Mouse (Mus musculus): ENCODE results near the gene Gnai3.
A peak's percentile ranks its signal among the peaks of the same experiment; 100 is the strongest.

Gene Gnai3

DNA sequence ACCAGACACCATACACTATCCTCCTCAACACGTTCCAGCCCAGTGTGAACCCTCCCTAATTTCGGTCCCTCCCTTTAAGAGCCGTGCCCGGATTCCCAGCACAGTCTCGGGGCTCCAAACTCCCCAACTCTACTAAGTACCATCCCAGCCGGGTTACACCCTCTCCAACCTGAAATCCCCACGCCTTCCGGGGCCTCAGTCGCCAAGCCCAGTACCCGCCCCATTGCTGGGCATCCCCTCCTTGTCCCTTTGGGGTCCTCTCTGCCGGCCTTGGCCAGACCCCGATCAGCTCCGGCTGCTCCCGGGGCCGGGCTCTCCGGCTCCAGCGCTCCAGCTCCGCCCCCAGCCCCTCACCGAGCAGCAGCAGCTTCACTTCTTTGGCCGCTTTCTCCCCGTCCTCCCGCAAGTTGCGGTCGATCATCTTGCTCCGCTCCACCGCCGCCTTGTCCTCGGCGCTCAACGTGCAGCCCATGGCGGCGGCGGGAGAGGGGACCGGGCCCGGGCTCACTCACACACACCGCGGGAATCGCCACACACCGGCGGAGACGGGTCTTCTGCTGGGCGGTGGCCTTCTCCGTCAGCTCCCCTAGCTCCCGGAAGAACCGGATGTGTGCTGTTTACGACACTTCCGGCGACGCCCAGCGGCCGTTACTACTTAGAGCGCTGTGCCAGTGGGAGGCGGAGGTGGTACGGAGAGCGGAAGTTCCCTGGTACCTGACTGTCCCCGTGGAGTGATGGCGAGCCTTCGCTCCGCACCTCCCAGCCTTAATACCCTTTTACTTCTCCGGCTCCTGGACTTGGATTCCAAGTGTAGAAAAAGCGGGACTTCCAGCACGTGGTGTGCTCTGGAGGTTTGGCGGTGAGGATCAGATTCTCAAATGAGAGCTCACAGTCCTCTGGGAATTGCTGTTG is at the start of gene Gnai3:
TSS of gene Gnai3 (minus strand) at position 613 of the 912 bp plus-strand sequence.
- peak; percentile 92 for DNase-seq (ENCODE audit: extremely low read depth, insufficient read length, low spot score)

DNA sequence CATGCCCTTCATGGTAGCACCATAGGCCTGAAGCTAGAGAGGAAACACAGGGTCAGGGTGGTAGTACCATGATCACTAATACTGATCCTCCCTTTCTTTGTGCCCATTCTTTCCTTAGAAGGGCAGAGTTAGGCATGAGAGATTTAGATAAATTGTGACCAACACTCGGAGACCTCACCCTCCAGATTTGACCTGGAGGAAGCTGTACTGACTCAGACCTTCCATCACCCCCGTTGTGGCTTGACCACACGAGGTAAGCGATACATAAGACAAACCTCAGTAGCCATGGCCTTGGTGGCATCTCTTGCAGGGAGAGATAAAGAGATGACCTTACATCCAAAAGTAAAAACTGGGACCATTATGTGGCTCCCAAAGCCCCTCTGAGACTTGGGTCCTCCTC is 49.3 kb upstream of the Gnai3 start:
- no peak for DNase-seq (ENCODE audit: extremely low read depth, insufficient read length, low spot score)

DNA sequence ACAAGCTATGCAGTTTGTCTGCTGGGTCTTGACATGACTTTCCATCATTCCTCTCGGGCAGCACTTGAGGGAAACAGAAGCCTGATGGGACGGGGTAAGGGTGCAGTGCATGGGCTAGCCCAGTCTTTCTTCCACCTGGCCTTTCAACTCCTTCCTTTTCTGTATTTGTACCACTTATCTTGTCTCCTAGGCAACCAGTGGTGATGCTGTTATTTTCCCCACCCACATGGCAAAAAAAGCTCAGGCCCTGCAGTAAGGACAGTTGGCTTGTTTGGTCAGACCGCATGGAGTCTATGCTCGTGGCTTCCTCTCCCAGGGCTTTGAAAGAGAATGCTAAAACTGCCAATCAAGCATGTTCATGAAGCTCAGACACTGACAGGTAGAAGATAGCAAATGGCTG is 47.7 kb upstream of the Gnai3 start:
- DNase-seq (ENCODE audit: extremely low read depth, insufficient read length, low spot score) = no peak

DNA sequence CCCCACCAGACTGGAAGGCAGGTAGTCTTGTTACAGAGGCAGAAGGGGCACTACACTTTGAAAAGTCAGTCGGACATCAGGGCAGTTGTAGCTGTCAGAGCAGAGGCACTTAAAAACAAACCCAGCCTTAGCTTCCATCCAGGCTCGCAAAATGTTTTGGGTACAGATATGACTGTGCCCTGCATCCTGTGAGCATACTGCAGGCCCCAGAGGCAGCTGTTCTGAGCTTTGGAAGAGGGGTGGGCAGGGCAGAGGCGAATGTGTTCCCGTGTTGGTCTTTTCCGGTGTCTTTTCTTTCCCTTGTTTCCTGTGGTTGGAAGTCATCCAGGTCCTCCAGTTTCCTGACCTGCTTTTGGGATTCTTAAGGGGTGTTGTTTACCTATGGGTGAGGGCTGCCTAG is 44.0 kb upstream of the Gnai3 start:
- DNase-seq (ENCODE audit: extremely low read depth, insufficient read length, low spot score) = no peak

DNA sequence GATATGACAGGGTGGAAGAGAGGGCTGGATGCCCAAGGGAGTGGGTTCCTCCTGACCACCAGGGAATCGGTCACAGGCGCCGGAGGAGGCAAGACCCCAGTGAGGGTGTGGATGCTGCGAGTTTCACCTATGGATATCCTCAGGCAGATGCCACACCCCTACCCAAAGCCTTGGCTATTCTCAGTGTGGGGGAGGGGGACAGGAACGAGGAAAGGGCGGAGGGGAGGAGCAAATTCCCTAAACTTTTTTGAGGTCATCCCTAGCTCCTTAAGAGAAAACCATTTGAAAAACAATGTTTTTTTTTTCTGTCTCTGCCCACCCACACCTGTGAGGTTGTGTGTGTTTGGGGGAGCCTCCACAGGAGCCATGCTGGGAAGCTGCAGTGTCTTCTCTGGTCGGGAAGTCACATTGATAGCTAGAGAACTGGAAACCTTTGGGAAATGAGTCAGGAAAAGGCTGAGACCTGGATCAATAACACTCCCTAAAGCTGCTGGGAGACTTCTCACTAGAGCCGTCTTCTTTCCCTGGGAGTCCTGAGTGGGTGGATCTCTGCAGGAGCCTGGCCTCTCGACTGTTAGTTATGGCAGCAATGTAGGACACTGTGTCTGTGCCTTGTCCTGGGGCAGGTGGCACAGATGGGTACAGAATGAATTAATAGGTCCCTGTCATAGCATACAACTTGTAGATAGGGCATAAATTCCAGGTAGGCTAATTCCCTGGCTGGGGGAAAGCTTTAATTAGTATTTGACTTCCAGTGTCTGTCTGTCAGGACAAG is 43.0 kb upstream of the Gnai3 start:
- no peak for DNase-seq (ENCODE audit: extremely low read depth, insufficient read length, low spot score)

DNA sequence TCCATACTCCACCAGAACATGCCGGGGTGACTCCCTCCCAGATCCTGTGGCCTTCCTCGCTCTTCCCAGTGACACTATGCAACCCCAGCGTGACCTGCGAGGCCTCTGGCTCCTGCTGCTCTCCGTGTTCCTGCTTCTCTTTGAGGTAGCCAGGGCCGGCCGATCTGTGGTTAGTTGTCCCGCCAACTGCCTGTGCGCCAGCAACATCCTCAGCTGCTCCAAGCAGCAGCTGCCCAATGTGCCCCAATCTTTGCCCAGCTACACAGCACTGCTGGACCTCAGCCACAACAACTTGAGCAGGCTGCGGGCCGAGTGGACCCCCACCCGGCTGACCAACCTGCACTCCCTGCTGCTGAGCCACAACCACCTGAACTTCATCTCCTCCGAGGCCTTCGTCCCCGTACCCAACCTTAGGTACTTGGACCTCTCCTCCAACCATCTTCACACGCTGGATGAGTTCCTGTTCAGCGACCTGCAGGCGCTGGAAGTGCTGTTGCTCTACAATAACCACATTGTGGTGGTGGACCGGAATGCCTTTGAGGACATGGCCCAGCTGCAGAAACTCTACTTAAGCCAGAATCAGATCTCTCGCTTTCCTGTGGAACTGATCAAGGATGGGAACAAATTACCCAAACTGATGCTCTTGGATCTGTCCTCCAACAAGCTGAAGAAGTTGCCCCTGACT is 41.3 kb upstream of the Gnai3 start:
- no peak for DNase-seq (ENCODE audit: extremely low read depth, insufficient read length, low spot score)

DNA sequence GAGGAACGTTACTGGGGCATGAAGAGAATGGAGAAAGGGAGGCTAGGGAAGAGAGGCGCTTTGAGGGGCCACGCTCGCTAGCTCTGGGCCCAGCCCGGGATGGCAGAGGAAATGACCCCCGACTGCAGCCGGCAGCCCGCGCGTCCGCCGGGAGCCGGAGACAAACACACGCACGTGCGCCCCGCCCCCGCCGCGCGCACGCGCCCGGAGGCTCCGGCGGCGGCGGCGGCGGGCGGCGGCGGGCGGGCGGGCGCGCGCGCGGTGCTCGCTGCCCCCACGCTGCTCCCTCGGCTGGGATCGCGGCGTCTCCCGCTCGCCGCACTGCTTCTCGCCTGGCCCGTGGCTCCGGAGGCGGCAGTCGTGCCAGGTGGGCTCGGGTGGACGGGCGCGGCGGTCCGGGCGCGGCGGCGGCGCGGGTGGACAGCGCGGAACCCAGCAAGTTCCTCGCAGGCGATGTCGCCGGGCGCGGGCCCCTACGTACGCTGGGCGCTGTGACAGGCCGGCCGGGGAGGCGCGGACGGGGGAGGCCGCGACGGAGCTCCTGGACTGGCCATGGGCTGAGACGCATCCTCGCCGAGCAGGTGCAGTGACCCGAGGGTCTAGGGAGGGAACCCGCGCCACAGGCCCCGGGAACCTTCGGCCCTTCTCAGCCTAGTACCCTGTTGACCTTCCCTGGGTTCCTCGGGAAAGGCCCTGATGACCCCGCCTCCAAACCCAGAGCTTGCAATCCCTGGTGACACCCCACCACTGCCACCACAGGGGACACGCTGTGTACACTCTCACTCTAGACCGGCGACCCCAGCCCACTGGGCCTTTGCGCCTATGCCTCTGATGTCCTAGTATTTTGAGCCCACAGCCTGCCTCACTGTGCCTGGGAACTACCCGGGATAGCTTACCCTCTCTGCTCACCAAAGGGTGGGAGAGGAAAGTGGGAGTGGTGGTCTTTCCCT is 40.4 kb upstream of the Gnai3 start, which contains the start of gene Amigo1:
TSS of gene Amigo1 (plus strand) at position 238 of the 950 bp plus-strand sequence.
- DNase-seq (ENCODE audit: extremely low read depth, insufficient read length, low spot score) = peak; percentile 63

DNA sequence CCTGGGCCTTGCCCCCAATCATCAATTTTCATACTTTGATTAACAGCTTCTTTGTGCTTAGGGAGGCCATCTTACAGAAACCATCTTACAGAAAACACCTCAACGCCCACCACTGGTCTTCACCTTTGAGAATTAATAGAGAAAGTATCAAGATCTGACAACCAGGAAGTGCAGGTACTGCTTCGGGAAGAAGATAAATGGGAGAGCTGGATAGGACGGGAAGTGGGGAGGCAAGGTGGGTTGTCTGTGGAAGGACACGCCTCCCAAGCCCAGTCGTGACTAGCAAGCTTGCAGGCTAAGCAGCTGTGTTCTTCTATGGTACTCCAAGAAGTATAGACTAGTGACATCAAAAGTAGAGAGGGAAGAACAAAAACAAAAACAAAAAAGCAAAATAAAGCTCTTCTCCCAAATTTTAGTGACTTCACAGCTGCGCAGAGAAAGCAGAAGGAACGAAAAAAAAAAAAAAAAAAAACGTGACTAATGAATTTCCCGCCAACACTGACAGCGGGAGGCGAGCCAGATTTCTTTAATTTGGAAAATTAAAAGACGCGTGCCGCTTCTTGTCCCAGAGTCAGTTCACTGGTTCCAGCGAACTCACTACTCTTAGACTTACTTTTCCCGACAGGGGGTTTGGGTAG is 39.6 kb upstream of the Gnai3 start:
- DNase-seq (ENCODE audit: extremely low read depth, insufficient read length, low spot score) = no peak

DNA sequence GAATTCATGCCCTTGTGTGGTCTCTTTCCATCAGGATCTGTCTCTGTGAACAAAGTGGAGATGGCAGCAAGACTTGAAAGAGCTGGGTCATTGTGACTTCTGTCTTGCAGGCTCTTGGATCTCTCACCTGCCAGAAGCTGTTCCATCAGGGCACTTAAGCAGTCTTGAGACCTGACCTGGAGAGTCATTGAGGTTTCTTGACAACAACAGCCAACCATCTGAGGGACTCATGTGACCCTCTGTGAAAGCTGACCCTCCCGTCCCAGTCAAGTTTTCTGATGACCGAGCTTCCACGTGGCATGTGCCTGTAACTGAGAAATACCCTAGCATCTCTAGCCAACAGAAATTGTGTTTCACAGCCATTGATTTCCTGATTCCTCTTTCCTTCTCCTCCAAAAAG is 38.8 kb upstream of the Gnai3 start:
- DNase-seq (ENCODE audit: extremely low read depth, insufficient read length, low spot score) = no peak

DNA sequence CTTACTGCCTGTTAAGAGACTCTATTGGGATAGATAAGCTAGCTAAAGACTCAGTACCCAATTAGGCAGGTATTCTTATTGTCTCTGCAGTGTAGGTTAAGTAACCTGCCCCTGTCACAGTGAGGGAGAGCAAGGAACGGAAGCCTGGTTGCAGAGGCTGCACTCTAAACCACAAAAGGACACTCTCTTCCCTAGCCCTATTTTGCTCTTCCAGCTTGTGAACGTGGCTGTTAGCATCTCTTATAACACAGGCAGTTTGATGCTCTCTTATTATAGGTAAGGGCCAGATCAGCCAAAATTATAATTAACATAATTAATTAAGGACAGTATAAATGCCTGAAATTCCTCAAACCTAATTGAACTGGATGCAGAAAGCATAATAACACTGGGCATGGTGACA is 34.6 kb upstream of the Gnai3 start:
- DNase-seq (ENCODE audit: extremely low read depth, insufficient read length, low spot score) = no peak

DNA sequence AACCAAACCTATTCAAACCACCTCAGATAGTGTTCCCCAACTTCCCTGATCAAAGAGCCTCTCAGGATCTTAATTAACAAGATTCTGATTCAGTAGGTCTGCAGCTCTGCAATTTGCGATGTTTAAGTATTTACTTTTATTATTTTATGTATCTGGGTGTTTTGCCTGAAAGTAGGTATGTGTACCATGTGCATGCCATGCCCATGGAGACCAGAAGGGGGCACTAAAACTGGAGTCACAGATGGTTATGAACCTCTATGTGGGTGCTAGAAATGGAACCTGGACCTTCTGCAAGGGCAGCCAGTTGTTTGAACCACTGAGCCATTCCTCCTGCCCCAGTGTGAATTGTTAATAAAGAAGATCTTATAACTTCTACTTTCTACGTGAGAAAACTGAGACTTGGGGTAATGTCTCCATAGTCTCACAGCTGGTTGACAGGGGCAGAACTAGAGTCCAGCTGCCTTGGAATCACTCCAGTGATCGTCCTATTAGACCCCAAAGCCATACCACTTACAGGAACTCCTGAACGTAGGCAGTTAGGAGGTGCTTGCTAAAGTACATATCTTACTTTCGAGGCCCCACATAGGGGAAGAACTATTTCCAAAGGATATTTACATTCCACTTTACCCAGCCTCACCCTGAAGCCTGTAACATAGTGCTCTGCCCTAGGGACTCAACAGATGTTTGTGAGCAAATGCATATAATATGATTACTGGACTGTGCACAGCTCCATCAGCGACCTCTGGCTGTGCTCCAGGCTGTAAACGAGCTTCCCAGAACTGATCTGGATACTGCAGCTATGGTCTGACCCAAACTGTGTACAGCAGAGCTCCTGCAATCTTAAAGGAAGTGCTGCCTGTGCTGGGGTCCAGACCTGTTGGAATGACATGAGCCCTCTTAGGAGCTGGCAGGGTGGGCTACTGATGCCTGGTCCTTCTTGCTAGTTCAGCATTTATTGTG is 33.1 kb upstream of the Gnai3 start:
- DNase-seq (ENCODE audit: extremely low read depth, insufficient read length, low spot score) = no peak

DNA sequence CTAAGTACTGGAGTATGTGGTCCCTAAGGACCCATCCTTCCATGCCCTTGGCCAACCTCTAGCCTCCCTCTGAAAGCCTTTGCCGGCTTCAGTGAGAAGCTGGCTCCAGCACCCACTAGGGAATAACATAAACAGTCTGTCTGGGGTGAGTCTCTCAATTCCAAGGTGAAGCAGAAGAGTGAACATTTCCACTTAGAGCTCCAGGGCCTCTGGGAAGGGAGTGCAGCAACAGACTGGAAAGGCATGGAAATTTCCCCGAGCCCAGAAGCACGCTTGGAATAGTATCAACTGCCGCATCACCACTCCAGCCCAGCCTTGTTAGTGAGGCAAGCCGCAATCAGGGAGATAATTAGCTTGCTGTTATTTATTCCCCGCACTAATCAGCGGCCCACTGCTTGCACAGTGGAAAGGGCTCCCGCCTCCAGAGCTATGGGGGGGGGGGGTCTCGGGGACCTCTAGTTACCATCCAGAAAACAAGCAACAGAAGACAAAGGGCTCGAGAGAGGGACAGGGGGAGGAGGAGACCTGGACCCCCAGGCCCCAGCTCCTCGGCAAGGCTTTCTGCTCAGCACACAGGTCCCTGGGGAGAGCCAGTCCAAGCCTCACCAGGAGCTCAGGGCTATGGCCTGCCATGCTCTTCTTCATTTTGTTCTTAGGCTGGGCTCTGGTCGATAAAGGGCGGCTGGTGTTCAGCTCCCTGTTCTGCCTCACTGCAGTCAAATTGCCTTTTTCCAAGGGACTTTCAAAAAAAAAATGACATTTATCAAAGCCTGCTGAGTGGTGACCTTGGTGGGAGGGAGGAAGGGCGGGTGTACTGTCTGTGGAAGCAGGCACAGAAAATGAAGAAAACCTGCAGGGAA is 29.0 kb upstream of the Gnai3 start:
- DNase-seq (ENCODE audit: extremely low read depth, insufficient read length, low spot score) = no peak

DNA sequence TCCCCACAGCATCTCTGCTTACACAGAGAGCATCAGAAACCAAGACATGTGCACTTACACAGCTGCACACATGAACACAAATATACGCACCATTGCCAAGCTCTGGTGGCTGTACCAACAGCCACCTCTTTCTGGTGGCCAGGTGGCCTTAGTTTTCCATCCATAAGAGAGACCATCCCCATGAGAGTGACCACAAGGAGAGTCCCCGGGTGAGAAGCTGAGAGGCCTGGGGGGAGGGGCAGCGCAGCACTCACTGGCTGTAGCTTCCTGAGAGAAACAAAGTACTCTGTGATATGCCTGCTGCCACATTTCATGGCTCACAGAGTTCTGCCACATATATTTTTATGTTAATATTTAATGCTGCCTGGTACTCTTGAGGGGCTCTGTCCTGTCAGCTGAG is 23.3 kb upstream of the Gnai3 start:
- DNase-seq (ENCODE audit: extremely low read depth, insufficient read length, low spot score) = no peak

DNA sequence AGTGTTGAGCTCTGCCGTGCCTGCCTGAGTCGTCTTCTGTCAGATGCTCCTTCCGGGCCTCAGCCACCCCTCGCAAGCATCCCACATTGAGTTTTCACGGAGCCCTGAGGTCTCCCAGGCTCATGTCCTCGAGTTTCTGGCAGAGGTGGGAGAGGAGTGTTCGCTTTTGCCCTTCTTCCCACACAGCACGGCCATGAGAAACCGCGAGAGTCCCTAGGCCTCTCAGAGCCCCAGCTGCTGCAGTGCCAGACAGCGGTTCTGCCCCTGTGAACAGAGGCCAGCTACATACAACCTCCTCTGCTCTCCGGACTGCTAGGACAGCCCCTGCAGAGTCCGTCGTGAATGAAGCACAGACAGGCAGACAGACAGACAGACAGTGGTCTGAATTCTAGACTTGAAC is 21.6 kb upstream of the Gnai3 start:
- no peak for DNase-seq (ENCODE audit: extremely low read depth, insufficient read length, low spot score)

DNA sequence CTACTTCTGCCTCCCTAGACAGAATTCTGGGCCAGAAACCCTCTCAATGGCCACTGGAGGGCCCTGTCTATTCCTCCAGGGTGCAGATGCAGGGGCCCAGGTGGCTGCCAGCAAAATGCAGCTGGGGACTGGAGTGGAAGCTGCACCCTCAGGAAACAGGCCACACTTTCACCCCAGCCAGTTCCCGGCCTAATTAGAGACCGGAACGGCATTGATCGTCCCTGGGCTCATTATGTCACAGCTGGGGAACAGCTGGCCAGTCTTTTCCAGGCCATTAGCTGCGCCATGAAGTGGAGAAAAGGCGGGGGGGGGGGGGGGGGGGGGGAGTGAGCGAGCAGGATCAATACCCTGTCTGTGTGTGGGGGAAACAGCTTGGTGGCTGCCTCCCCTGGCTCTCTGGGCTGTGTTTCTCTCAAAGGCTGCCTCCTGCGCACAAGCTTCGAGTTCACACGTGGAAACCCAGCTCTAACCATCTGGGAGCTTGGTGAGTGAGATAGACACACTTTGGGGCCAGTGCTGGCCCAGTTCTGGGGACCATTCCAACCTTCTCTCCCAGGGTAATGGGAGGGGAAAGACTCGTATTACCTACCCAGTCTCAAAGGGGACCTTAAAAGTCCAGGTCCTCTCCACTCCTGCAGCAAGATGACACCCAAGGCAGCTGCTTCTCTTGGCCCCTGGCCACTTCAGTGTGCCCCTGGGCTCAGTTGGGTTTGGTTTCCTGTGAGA is 20.7 kb upstream of the Gnai3 start:
- DNase-seq (ENCODE audit: extremely low read depth, insufficient read length, low spot score) = peak; percentile 16

DNA sequence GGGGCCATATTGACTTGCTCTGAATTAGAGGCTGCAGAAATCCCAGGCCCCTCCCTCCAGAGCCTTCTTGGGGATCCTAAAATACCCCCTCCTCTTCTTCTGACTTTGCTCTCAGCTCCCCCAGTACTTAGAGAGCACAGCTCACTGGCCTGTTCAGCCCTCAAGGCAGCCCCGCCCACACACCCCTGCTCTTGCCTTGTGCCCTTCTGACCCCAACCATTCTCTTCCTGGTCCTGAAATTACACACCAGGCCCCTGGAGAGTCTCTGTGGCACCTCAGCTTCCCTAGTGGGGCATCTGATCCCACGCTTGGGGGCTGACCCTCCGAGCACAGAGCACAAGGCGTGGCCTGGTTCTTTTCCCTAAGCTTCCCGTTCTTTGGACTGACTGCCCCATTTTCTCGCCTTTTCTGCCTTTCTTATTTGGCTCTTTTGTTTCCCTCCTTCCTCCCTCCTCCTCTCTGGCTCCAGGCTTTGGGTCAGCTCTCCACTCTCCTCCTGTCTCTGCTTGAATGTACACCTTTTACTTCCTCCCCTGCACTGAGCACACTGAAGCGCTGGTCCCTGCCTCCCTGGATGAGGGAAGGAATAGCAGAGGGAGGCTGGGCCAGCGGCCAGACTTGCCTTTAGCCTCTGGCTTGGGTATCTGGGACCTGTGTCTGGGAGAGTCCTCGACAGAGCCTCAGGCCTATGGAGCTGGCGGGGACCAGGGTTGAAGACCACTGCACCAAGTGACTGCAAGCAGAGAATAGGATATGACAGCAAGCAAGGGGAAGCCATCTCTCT is 19.8 kb upstream of the Gnai3 start:
- DNase-seq (ENCODE audit: extremely low read depth, insufficient read length, low spot score) = peak; percentile 24

Measured in 3134 (cell line).